In the genomic region with DNA sequence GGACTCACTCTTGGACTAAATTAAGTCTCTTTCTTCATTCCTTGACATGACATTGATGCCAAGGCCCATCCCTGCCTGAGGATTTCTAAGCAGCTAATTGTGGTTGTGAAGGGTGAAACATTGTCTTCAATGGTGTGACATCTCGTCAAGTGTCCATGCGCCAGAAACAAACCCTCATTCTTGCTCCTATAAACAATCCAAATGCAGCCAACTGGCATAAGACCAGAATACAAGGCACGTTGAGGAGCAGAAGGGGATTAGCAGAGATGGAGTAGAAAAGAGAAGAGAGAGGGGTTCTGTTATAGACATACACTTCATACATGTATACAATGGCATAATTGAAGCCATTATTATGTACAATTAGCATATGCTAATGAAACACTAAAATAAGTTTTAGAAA, we compare ENCODE assay signal across 23 mouse cellular contexts. TPM values are rescaled to one million over a fixed set of nuclear protein-coding genes. Genes with fewer than 3 reads are reported as not detected.
DNase-seq lines count a peak whose midpoint lies in the region; ATAC-seq and TF ChIP-seq lines count a peak whose summit lies in the region.
"Had no signal": no experiment of that assay in that cellular context is flagged by ENCODE, and none has a peak within 500 bp of the region (broad histone marks: within the 10 kb centered on the region; RNA-seq: fewer than 3 reads in every experiment).

No protein-coding gene starts in this region.

- ATAC-seq in cerebellum, adult (ENCODE audit: insufficient number of reproducible peaks, low FRiP score, low TSS enrichment): no peak
- peak; percentile 17; the same call in 1 of the 2 replicates for ATAC-seq in neural tube, embryonic 14.5 days (ENCODE audit: low read depth)
- peak; percentile 42; the same call in 1 of the 2 replicates for ATAC-seq in hindbrain, embryonic 15.5 days (ENCODE audit: low FRiP score, low read depth)
- peak; percentile 54; the same call in 1 of the 2 replicates for ATAC-seq in midbrain, embryonic 16.5 days
- no peak for ATAC-seq in frontal cortex, adult (ENCODE audit: low TSS enrichment)
- ATAC-seq: CD4-positive, CD25-positive, alpha-beta regulatory T cell, adult 4 months had no signal

- H3K4me3 ChIP-seq in neural tube, embryonic 14.5 days (ENCODE audit: low read depth, low read length): no peak overlapping the region
- H3K4me3 ChIP-seq in hindbrain, embryonic 15.5 days: no peak overlapping the region
- no peak overlapping the region for H3K4me3 ChIP-seq in midbrain, embryonic 16.5 days (ENCODE audit: low read depth, low read length)
- H3K4me3 ChIP-seq in gastrocnemius, adult 2 months: no peak overlapping the region
- H3K4me3 ChIP-seq: heart, embryonic 15.5 days; layer of hippocampus, adult 2 months; limb, embryonic 15.5 days; liver, embryonic 15.5 days; neural tube, embryonic 15.5 days had no signal

- no peaks in the 10 kb centered on the region for H3K27me3 ChIP-seq in neural tube, embryonic 14.5 days (ENCODE audit: control insufficient read depth, insufficient read depth, low read length)
- H3K27me3 ChIP-seq in hindbrain, embryonic 15.5 days: no peaks in the 10 kb centered on the region
- H3K27me3 ChIP-seq in midbrain, embryonic 16.5 days (ENCODE audit: control insufficient read depth, insufficient read depth, low read depth, low read length): no peaks in the 10 kb centered on the region
- H3K27me3 ChIP-seq: heart, embryonic 15.5 days; limb, embryonic 15.5 days; liver, embryonic 15.5 days; neural tube, embryonic 15.5 days; Patski had no signal

- H3K27ac ChIP-seq in neural tube, embryonic 14.5 days (ENCODE audit: low read depth, low read length): no peak overlapping the region
- H3K27ac ChIP-seq in hindbrain, embryonic 15.5 days (replicated peaks): no peak overlapping the region
- no peak overlapping the region for H3K27ac ChIP-seq in midbrain, embryonic 16.5 days (ENCODE audit: low read length)
- H3K27ac ChIP-seq in gastrocnemius, adult 2 months: no peak overlapping the region
- H3K27ac ChIP-seq: heart, embryonic 15.5 days; layer of hippocampus, adult 2 months; limb, embryonic 15.5 days; liver, embryonic 15.5 days; neural tube, embryonic 15.5 days had no signal

- WGBS in neural tube, embryonic 14.5 days: 68% methylated on average over 3 of the region's 3 CpGs
- 19% methylated on average over 3 of the region's 3 CpGs for WGBS in hindbrain, embryonic 15.5 days
- 24% methylated on average over 3 of the region's 3 CpGs for WGBS in midbrain, embryonic 16.5 days

- no peak overlapping the region for H3K4me2 ChIP-seq in neural tube, embryonic 14.5 days (ENCODE audit: low read depth, low read length)
- no peak overlapping the region for H3K4me2 ChIP-seq in hindbrain, embryonic 15.5 days
- H3K4me2 ChIP-seq in midbrain, embryonic 16.5 days (ENCODE audit: low read length): no peak overlapping the region
- H3K4me2 ChIP-seq: heart, embryonic 15.5 days; limb, embryonic 15.5 days; liver, embryonic 15.5 days; neural tube, embryonic 15.5 days had no signal

- H3K4me1 ChIP-seq in neural tube, embryonic 14.5 days (ENCODE audit: control insufficient read depth, insufficient read depth, low read length): no peaks in the 10 kb centered on the region
- no peaks in the 10 kb centered on the region for H3K4me1 ChIP-seq in hindbrain, embryonic 15.5 days (replicated peaks)
- no peaks in the 10 kb centered on the region for H3K4me1 ChIP-seq in midbrain, embryonic 16.5 days (ENCODE audit: control insufficient read depth, insufficient read depth, low read length)
- H3K4me1 ChIP-seq: heart, embryonic 15.5 days; limb, embryonic 15.5 days; liver, embryonic 15.5 days; neural tube, embryonic 15.5 days had no signal

- no peaks in the 10 kb centered on the region for H3K36me3 ChIP-seq in neural tube, embryonic 14.5 days (ENCODE audit: control insufficient read depth, insufficient read depth, low read length)
- peaks cover 6% of the 10 kb centered on the region; the same call in 1 of the 2 replicates for H3K36me3 ChIP-seq in hindbrain, embryonic 15.5 days
- H3K36me3 ChIP-seq in midbrain, embryonic 16.5 days (ENCODE audit: control insufficient read depth, insufficient read depth, low read length): no peaks in the 10 kb centered on the region
- H3K36me3 ChIP-seq: heart, embryonic 15.5 days; limb, embryonic 15.5 days; liver, embryonic 15.5 days; neural tube, embryonic 15.5 days had no signal

- TF ChIP-seq CTCF in gastrocnemius, adult 2 months (IDR thresholded peaks at IDR 0.05): no peak

- peak; percentile 52 to 56 for DNase-seq in cerebellum, postnatal 10 days
- DNase-seq in neural tube, embryonic 10.5 days (ENCODE audit: extremely low spot score, low spot score): no peak
- no peak for DNase-seq in gastrocnemius, adult 2 months
- DNase-seq: adrenal gland, adult 8-10 months; cerebellum, adult 11-12 months; cerebellum, postnatal 36 days; gastrocnemius, postnatal 10 days; kidney, adult 18-20 months; kidney, postnatal 14 days; layer of hippocampus, postnatal 36 days; lung, postnatal 14 days had no signal

- no peak overlapping the region for H3K9ac ChIP-seq in neural tube, embryonic 14.5 days (replicated peaks; ENCODE audit: low read depth, low read length)
- no peak overlapping the region for H3K9ac ChIP-seq in hindbrain, embryonic 15.5 days
- no peak overlapping the region for H3K9ac ChIP-seq in midbrain, embryonic 16.5 days (ENCODE audit: low read depth, low read length)
- H3K9ac ChIP-seq: heart, embryonic 15.5 days; limb, embryonic 15.5 days; liver, embryonic 15.5 days; neural tube, embryonic 15.5 days had no signal

- intact Hi-C loops in gastrocnemius, adult 2 months (cut with DNase I): no loop called here

- H3K9me3 ChIP-seq in neural tube, embryonic 14.5 days (ENCODE audit: control insufficient read depth, low read length): no peaks in the 10 kb centered on the region
- H3K9me3 ChIP-seq in hindbrain, embryonic 15.5 days: no peaks in the 10 kb centered on the region
- no peaks in the 10 kb centered on the region for H3K9me3 ChIP-seq in midbrain, embryonic 16.5 days (replicated peaks; ENCODE audit: control insufficient read depth, low read length, poor library complexity, severe bottlenecking)
- H3K9me3 ChIP-seq: heart, embryonic 15.5 days; limb, embryonic 15.5 days; liver, embryonic 15.5 days; neural tube, embryonic 15.5 days had no signal

RNA-seq across cellular contexts. Expression of gene Msl3l2, which starts 51.5 kb away (rescaled TPM):
- 10.7 and 10.9 TPM in 2 replicates for polyA plus RNA-seq in neural tube, embryonic 14.5 days (2014; fragmentation: Nextera tagmentation; extraction: Ambion mirVana)
- 13.0 and 14.2 TPM in 2 replicates for polyA plus RNA-seq in hindbrain, embryonic 15.5 days (2015; fragmentation: Nextera tagmentation; extraction: Ambion mirVana)
- polyA plus RNA-seq in midbrain, embryonic 16.5 days (2015; fragmentation: Nextera tagmentation; extraction: Ambion mirVana): 11.4 and 12.8 TPM in 2 replicates
- 1 to 10 TPM in 1 of 2 experiments, under 1 TPM in 1; 0.84 to 1.5 TPM for total RNA-seq in gastrocnemius, adult 2 months (2021)

Comparison
In these comparisons a context has a peak if more than half of its experiments do, and no peak if none do; other contexts are left out.
1. DNase-seq: peak in cerebellum, postnatal 10 days (2 of 2); none in neural tube, embryonic 10.5 days (single experiment) and gastrocnemius, adult 2 months (single experiment).
2. ATAC-seq: peak in neural tube, embryonic 14.5 days (single experiment), hindbrain, embryonic 15.5 days (single experiment) and midbrain, embryonic 16.5 days (single experiment); none in cerebellum, adult (single experiment) and frontal cortex, adult (single experiment).